In the genomic region with DNA sequence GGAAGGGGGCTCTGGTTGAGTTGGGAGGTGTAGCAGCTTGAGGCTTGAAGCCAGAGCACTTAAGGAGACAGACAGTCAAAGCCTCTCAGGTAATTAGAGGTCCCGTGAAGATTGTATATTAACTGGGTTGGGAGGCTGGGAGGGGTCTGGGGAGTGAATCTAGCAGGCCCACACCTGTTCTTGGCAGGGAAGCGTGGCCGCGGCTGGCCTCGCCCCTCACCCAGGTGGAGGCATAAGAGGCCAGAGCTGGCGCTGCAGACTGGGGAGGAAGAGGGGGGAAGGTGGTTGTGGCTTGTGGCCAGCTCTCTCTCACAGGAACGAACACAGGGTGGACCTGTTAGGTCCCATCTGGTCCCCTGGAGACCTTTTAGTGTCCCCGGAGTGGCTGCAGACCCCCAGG, we compare ENCODE assay signal across 23 mouse cellular contexts. TPM values are rescaled to one million over a fixed set of nuclear protein-coding genes. Genes with fewer than 3 reads are reported as not detected.
DNase-seq lines count a peak whose midpoint lies in the region; ATAC-seq and TF ChIP-seq lines count a peak whose summit lies in the region.
"Had no signal": no experiment of that assay in that cellular context is flagged by ENCODE, and none has a peak within 500 bp of the region (broad histone marks: within the 10 kb centered on the region; RNA-seq: fewer than 3 reads in every experiment).

No protein-coding gene starts in this region.

- no peak overlapping the region for H3K4me3 ChIP-seq in embryonic facial prominence, embryonic 13.5 days
- no peak overlapping the region for H3K4me3 ChIP-seq in embryonic facial prominence, embryonic 10.5 days
- H3K4me3 ChIP-seq in small intestine, adult 2 months (ENCODE audit: low read depth, low read length) = peak overlapping the region; percentile 8; the same call in 1 of the 2 replicates
- no peak overlapping the region for H3K4me3 ChIP-seq in stomach, postnatal 0 days (ENCODE audit: low read depth, low read length)
- H3K4me3 ChIP-seq: embryonic facial prominence, embryonic 15.5 days; erythroblast, embryonic 14.5 days; forebrain, embryonic 15.5 days; heart, embryonic 15.5 days; hindbrain, embryonic 13.5 days had no signal

- no peak for TF ChIP-seq CTCF in small intestine, adult 2 months (IDR thresholded peaks at IDR 0.05; ENCODE audit: extremely low read depth, insufficient read length, insufficient replicate concordance, low read depth, low read length)
- no peak for TF ChIP-seq CTCF in stomach, postnatal 0 days (IDR thresholded peaks at IDR 0.05; ENCODE audit: low read depth)

- ATAC-seq in embryonic facial prominence, embryonic 13.5 days (ENCODE audit: insufficient number of reproducible peaks, insufficient read depth, low FRiP score, low TSS enrichment, low read depth) = no peak
- ATAC-seq in stomach, postnatal 0 days (ENCODE audit: low FRiP score, low TSS enrichment) = no peak
- ATAC-seq: forebrain, embryonic 15.5 days; Patski had no signal

- DNase-seq in embryonic facial prominence, embryonic 10.5 days (ENCODE audit: low spot score) = no peak
- peak; percentile 53 for DNase-seq in kidney, postnatal 10 days
- DNase-seq in kidney, postnatal 25 days = no peak
- DNase-seq in stomach, postnatal 0 days (ENCODE audit: low spot score) = no peak
- no peak for DNase-seq in heart, adult 11 months
- DNase-seq in urinary bladder, adult 2 months (ENCODE audit: low spot score) = no peak
- DNase-seq: adrenal gland, adult 2 months; adrenal gland, postnatal 25 days; cerebellum, adult 18-20 months; cerebellum, adult 9-11 months; cerebellum, postnatal 36 days; gastrocnemius, postnatal 36 days; heart, adult 18-20 months; heart, postnatal 14 days had no signal

- no peak for TF ChIP-seq POLR2A in small intestine, adult 2 months (IDR thresholded peaks at IDR 0.05; ENCODE audit: low read depth, low read length)

- no peak for TF ChIP-seq EP300 in stomach, postnatal 0 days (optimal IDR thresholded peaks at IDR 0.05)

- 68% methylated on average over 8 of the region's 8 CpGs for WGBS in embryonic facial prominence, embryonic 13.5 days
- WGBS in embryonic facial prominence, embryonic 10.5 days = 84% methylated on average over 8 of the region's 8 CpGs
- WGBS in small intestine, adult 2 months = 25% methylated on average over 8 of the region's 8 CpGs
- WGBS in stomach, postnatal 0 days = 48% methylated on average over 8 of the region's 8 CpGs

- H3K4me1 ChIP-seq in embryonic facial prominence, embryonic 13.5 days = peaks cover 57% of the 10 kb centered on the region
- peaks cover 61% of the 10 kb centered on the region for H3K4me1 ChIP-seq in embryonic facial prominence, embryonic 10.5 days
- peaks cover 51% of the 10 kb centered on the region for H3K4me1 ChIP-seq in small intestine, adult 2 months (ENCODE audit: control insufficient read depth, insufficient read depth, insufficient read length, low read length)
- peaks cover 5% of the 10 kb centered on the region; the same call in 1 of the 2 replicates for H3K4me1 ChIP-seq in stomach, postnatal 0 days (replicated peaks; ENCODE audit: control insufficient read depth, insufficient read depth)

- H3K9me3 ChIP-seq in embryonic facial prominence, embryonic 13.5 days = no peaks in the 10 kb centered on the region
- no peaks in the 10 kb centered on the region for H3K9me3 ChIP-seq in embryonic facial prominence, embryonic 10.5 days
- no peaks in the 10 kb centered on the region for H3K9me3 ChIP-seq in stomach, postnatal 0 days (ENCODE audit: control insufficient read depth, low read length)
- H3K9me3 ChIP-seq: embryonic facial prominence, embryonic 15.5 days; forebrain, embryonic 15.5 days; heart, embryonic 15.5 days; hindbrain, embryonic 13.5 days had no signal

- no peaks in the 10 kb centered on the region for H3K36me3 ChIP-seq in embryonic facial prominence, embryonic 13.5 days
- no peaks in the 10 kb centered on the region for H3K36me3 ChIP-seq in embryonic facial prominence, embryonic 10.5 days (replicated peaks)
- 0 out of 2 replicates have a peak, but pooled peaks cover 2% of the 10 kb centered on the region for H3K36me3 ChIP-seq in small intestine, adult 2 months (ENCODE audit: control insufficient read depth, insufficient read depth, low read length)
- H3K36me3 ChIP-seq in stomach, postnatal 0 days (ENCODE audit: control insufficient read depth, insufficient read depth, low read length) = no peaks in the 10 kb centered on the region
- H3K36me3 ChIP-seq: embryonic facial prominence, embryonic 15.5 days; forebrain, embryonic 15.5 days; heart, embryonic 15.5 days; hindbrain, embryonic 13.5 days had no signal

- 0 out of 2 replicates have a peak overlapping the region, but pooled peaks have one; percentile 11 for H3K4me2 ChIP-seq in embryonic facial prominence, embryonic 13.5 days
- peak overlapping the region; percentile 23 for H3K4me2 ChIP-seq in stomach, postnatal 0 days (replicated peaks; ENCODE audit: low read depth)
- H3K4me2 ChIP-seq: embryonic facial prominence, embryonic 15.5 days; forebrain, embryonic 15.5 days; heart, embryonic 11.5 days; heart, embryonic 15.5 days; hindbrain, embryonic 13.5 days had no signal

- no peak overlapping the region for H3K27ac ChIP-seq in embryonic facial prominence, embryonic 13.5 days
- H3K27ac ChIP-seq in embryonic facial prominence, embryonic 10.5 days (replicated peaks) = no peak overlapping the region
- no peak overlapping the region for H3K27ac ChIP-seq in small intestine, adult 2 months (ENCODE audit: insufficient read depth, low read depth, low read length)
- H3K27ac ChIP-seq in stomach, postnatal 0 days (replicated peaks) = no peak overlapping the region
- H3K27ac ChIP-seq: embryonic facial prominence, embryonic 15.5 days; forebrain, embryonic 15.5 days; heart, embryonic 15.5 days; hindbrain, embryonic 13.5 days had no signal

- no peak overlapping the region for H3K9ac ChIP-seq in embryonic facial prominence, embryonic 13.5 days
- H3K9ac ChIP-seq in stomach, postnatal 0 days (ENCODE audit: low read length) = no peak overlapping the region
- H3K9ac ChIP-seq: embryonic facial prominence, embryonic 15.5 days; forebrain, embryonic 15.5 days; heart, embryonic 15.5 days; hindbrain, embryonic 13.5 days had no signal

- peaks cover 13% of the 10 kb centered on the region for H3K27me3 ChIP-seq in embryonic facial prominence, embryonic 13.5 days
- peaks cover 51% of the 10 kb centered on the region for H3K27me3 ChIP-seq in embryonic facial prominence, embryonic 10.5 days (replicated peaks; ENCODE audit: low read depth, poor library complexity, severe bottlenecking)
- H3K27me3 ChIP-seq in small intestine, adult 2 months (ENCODE audit: control insufficient read depth, insufficient read depth, low read length) = no peaks in the 10 kb centered on the region
- H3K27me3 ChIP-seq in stomach, postnatal 0 days (ENCODE audit: control insufficient read depth, insufficient read depth, low read length) = no peaks in the 10 kb centered on the region
- H3K27me3 ChIP-seq: embryonic facial prominence, embryonic 15.5 days; Patski had no signal

RNA-seq across cellular contexts. Expression of a gene that starts 3.6 kb away (rescaled TPM):
- polyA plus RNA-seq in embryonic facial prominence, embryonic 13.5 days (2015; fragmentation: Nextera tagmentation; extraction: Ambion mirVana) = 3.8 and 4.0 TPM in 2 replicates
- polyA plus RNA-seq in embryonic facial prominence, embryonic 10.5 days (2016; fragmentation: Nextera tagmentation; extraction: Ambion mirVana) = 2.3 and 4.0 TPM in 2 replicates
- polyA plus RNA-seq in small intestine, adult 2 months (2012; rRNA removed) = 46.1 and 66.7 TPM in 2 replicates
- 5.9 and 6.6 TPM in 2 replicates for polyA plus RNA-seq in stomach, postnatal 0 days (2015; fragmentation: Nextera tagmentation; extraction: Ambion mirVana)
- 9.5 and 17.8 TPM in 2 replicates for polyA plus RNA-seq in urinary bladder, adult 2 months (2012; rRNA removed)

RNA-seq across cellular contexts. Expression of a gene that starts 31.9 kb away (rescaled TPM):
- polyA plus RNA-seq in embryonic facial prominence, embryonic 13.5 days (2015; fragmentation: Nextera tagmentation; extraction: Ambion mirVana) = 4.6 and 5.7 TPM in 2 replicates
- 2.8 and 3.3 TPM in 2 replicates for polyA plus RNA-seq in embryonic facial prominence, embryonic 10.5 days (2016; fragmentation: Nextera tagmentation; extraction: Ambion mirVana)
- 113 and 265 TPM in 2 replicates for polyA plus RNA-seq in small intestine, adult 2 months (2012; rRNA removed)
- polyA plus RNA-seq in stomach, postnatal 0 days (2015; fragmentation: Nextera tagmentation; extraction: Ambion mirVana) = 3.5 and 3.6 TPM in 2 replicates
- 34.8 and 36.8 TPM in 2 replicates for polyA plus RNA-seq in urinary bladder, adult 2 months (2012; rRNA removed)
